Mouse (Mus musculus) fat pad, adult 2 months (tissue): ENCODE measurements around the gene Phactr3.
"Not testable (repeated sequence)": the region's sequence is repeated elsewhere in the genome, so short reads cannot be mapped to it uniquely, and the experiment has no call there.

Experiments
- DNase-seq: peaks from one replicate; pipeline ENCODE4 v3.0.0-alpha.2; 2011; ENCODE audit warnings: low read depth, low spot score; ENCODE audit errors: extremely low read depth

Phactr3 gene

DNA sequence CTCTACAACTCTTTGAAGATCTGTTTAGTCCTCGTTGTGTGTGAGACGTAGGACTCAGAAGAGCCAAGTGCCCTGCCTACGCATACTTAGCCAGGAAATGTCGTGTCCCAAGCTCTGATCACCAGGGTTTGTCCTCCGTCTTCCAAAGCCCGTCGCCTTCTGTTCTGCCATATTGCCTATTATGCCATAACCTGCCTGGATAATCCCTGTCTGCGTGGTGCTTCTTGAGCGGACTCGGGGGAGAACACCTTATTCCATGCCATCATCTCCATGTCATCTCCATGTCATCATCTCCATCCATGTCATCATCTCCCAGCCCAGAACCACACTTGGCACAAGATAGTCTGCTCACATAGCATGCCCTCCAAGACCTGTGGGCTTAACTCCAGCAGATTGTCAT, 207.3 kb downstream of the Phactr3 start:
- DNase-seq = no peak

DNA sequence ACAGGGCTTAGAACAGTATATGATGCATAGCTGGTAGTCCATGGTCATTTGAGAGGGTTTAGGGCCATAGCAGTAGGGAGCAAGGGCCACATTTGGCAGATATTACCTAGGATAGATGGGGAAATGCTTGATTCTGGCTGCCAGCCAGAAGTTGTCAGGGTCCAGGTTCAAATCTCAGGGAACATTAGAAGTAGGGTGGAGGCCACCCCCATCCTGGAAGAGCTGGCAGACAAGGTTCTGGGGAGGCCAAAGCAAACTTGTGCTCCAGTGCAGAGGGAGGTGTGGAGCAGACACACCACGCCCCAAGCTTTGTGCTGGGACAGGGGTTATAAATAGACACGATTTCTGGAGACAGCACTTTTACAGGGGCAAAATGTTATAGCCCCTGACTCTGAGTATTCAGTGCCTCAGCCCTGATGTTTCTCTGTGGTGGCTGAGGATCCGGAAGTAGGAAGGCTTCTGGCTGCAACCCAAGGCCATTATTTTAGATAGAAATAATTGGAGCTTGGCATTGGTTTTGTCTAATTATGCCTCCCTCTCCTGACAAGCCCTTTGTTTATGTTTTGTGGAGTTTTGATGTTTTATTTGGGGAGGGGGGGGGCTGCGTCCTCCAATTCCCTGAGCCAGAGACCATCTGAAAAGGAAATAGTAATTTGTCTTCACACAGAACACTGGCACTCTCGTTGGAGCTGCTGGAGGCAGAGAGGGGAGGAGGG, 208.1 kb downstream of the Phactr3 start:
- DNase-seq = no peak

DNA sequence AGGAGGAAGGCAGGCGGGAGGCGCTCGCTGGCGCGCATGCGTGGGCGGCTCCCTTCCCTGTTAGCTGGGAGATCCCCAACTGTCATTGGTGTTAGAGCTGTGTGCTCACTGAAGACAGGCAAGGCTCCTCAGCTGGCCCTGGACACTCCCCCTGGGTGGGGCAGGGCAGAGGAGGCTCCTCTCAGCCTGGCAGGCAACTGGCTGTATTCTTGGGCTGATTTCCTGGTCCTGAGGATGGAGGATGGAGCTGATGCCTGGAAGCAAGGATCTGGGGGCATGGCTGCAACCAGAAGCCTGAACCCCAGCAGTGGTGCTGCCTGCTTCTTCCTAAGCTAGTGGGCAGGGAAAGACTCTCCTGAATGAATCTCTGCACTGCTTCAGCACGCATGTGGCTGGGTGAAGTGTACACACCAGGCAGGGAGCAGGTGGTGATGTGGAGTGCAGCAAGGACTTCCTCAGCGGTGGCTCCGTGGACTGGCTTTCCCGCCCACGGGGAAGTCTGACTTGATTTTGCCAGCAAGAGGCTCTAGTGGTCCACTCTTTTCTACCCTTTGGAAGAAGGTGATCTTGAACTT, 208.8 kb downstream of the Phactr3 start:
- DNase-seq = no peak

DNA sequence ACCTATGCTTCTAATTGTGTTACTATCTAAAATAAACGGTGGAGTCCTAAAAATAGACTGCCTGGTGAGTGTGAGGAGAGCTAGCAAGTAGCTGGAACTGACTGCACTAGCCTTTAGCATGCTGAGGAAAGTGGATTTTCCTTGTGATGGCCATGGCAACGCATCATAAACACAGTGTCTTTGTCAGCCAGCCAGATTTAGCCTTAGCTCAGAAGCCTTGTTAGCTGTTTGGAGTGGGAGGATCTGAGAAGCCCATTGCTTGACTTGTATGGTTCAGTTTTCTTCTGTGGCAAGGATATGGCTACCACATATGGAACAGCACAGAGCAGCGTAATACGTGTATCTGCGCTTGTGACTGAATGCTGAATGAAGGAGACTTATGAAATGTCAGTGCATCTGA, 210.8 kb downstream of the Phactr3 start:
- DNase-seq = no peak

DNA sequence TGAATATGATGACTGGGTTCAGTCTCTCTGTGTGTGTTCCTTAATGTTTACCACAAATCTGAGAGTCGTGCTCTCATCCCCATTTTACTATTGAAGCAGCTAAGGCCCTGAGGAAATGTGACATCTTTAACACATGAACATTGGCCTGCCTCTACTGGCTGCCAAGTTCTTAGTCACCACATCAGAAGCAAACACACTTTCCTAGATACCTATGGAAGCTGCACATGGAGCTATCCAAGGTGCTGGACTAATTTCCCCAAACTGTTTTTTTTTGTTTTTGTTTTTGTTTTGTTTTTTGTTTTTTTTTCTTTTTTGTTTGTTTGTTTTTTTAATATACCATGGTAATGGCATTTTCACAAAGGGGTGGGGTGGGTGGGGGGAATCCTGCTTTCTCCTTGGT, 211.2 kb downstream of the Phactr3 start:
- no peak for DNase-seq

DNA sequence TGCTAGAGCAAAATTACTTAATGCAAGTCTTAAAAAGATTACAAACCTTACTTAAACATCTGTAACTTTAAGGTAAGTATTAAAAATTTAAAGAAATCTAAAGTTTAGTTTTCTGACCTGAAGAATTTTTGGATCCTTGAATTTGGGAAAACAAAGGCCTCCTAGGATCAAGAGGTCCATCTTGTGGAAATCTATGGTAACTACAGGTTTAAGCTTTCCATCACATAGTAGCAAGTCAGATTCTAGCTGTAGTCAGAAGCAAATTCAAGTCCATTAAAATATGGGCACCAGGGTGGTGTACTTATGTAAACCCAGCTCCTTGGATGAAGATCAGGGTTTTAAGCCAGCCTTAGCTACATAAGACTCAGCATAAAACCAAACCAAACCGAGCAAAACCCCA, 219.1 kb downstream of the Phactr3 start:
- no peak for DNase-seq

DNA sequence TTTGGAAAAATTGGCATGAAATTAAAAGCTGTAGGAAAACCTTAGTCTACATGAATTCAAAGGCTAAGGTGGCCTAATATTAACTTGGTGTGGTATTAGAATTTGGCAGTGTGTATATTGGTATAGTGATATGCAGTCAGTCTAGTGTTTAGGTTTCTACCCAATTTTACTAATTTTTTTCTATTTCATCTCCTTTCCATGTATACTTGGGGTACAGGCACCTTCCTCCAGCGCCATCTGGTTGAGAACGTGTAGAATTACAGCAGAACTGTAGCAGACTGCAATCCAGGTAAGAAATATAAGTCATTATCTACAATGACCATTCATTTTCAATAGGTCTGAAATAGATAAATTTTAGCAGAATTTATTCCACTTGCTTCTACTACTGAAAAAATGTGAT, 220.3 kb downstream of the Phactr3 start:
- no peak for DNase-seq

DNA sequence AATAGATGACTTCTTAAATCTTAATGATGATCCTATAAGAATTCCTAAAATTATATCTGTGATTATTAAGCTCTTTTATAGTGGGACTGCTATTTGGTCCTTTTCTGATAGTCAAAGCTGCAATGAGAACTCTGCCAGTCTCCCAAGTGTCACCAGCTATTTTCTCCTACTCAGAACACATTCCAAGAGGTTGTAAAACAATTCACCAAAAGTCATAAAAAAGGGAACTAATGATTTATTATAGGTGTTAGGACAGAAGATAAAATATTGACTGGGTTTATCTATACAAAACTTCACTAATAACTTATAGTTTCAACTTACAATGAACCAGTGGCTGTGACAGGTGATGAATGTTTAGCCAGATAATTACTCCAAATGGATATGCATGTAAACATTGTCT, 223.3 kb downstream of the Phactr3 start:
- not testable (repeated sequence) for DNase-seq

DNA sequence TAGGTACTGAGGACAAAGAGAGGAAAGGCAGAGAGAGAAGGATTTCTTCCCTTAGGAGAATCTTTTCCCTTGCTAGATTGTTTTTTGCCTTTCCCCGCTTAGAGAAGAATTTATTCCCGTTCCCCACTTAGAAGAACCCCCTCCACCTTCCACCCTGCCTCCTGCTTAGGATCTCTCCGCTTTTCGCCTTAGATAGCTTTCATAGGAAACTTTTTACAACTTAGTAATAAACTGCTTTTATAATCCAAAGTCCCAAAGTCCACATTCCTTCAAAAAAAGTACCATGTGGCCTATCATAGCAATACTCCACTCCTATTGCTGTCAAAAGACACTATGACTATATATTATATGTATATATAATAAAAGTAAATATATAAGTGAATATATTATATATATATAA, 223.8 kb downstream of the Phactr3 start:
- no peak for DNase-seq
